Mouse (Mus musculus): Measurements from ENCODE around the gene Mta3. TPM values are rescaled to one million over a fixed set of nuclear protein-coding genes. Genes with fewer than 3 reads are reported as not detected.

The Mta3 gene
- polyA plus RNA-seq, 1 experiment from 2014 or later: 31.8 TPM

DNA sequence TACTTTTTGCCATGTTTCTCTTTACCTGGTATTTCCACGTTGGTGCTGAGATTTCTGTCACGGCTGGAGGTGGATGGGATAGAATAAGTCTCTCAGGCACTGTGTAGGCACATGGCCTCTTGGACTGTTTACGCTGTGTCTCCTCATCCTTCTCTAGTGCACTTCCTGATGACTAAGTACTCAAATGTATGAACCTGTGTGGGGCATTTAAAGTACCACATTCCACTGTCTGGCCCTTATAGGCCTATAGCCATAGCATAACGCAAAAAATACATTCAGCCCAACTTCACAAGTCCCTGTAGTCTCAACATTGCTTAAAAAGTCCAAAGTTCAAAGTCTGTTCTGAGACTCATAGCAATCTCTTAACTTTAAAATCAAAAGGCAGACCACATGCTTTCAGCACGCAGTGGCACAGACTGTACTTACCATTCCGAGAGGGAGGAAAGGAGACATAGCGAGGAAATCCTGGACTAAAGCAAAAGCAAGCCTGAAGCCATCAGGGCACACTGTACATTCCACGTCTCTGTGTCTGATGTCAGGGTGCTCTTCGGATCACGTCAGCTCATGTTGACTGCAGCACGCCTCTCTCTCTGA lies 38.4 kb downstream of the Mta3 start:
- Histone ChIP-seq H3K27ac (no peak overlapping the region), H3K4me3 (no peak overlapping the region), H3K27me3 (ENCODE audit: poor library complexity, severe bottlenecking) (no peaks in the 10 kb centered on the region), H3K4me1 (peaks cover 16% of the 10 kb centered on the region), H3K36me3 (replicated peaks) (peaks cover 30% of the 10 kb centered on the region), H3K9me3 (peaks cover 13% of the 10 kb centered on the region; the same call in 1 of the 2 replicates)
- WGBS: 97% methylated on average over 11 of the region's 11 CpGs
- DNase-seq (ENCODE audit: extremely low spot score, low spot score): no peak

GRCm38 (mm10) chr17:83747405-83748160 lies 41.6 kb downstream of the Mta3 start:
- Histone ChIP-seq H3K4me1 (peaks cover 7% of the 10 kb centered on the region), H3K4me3 (no peak overlapping the region), H3K27ac (no peak overlapping the region), H3K36me3 (replicated peaks) (peaks cover 23% of the 10 kb centered on the region), H3K27me3 (ENCODE audit: poor library complexity, severe bottlenecking) (no peaks in the 10 kb centered on the region), H3K9me3 (peaks cover 13% of the 10 kb centered on the region; the same call in 1 of the 2 replicates)
- WGBS: 91% methylated on average over 10 of the region's 10 CpGs
- no peak for DNase-seq (ENCODE audit: extremely low spot score, low spot score)

DNA sequence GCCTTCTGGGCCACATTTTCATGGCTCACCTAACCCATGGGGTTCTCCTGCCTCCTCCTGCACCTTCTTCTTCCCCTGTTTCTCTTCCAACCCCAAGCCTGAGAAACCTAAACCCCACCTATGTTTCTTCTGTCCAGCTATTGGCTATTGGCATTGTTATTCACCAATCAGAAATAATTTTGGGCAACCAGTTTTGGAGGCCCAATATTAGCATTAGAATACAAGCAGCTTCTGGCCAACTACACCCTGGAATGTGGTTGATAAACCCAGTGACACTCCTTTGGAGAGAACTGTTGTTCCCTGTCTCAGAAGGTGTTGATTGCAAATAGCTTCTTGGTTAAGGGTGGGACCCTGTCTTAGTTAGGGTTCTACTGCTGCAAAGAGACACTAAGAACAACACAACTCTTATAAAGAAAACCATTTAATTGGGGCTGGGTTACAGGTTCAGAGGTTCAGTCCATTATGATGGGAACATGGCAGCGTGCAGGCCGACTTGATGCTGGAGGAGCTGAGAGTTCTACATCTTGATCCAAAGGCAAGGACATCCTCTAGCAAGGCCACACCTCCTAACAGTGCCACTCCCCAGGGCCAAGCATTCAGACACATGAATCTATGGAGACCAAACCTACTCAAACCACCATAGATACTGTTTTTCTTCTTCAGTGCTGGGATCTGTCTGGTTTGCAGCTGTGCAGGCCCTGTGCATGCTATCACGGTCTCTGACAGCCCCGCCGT lies 44.4 kb downstream of the Mta3 start:
- Histone ChIP-seq H3K27ac (no peak overlapping the region), H3K4me1 (peaks cover 22% of the 10 kb centered on the region), H3K9me3 (peaks cover 2% of the 10 kb centered on the region; the same call in 1 of the 2 replicates), H3K27me3 (ENCODE audit: poor library complexity, severe bottlenecking) (no peaks in the 10 kb centered on the region), H3K36me3 (replicated peaks) (peaks cover 15% of the 10 kb centered on the region), H3K4me3 (no peak overlapping the region)
- no peak for DNase-seq (ENCODE audit: extremely low spot score, low spot score)
- 95% methylated on average over 5 of the region's 5 CpGs for WGBS

GRCm38 (mm10) chr17:83753112-83753899 lies 47.3 kb downstream of the Mta3 start:
- WGBS: 53% methylated on average over 11 of the region's 11 CpGs
- Histone ChIP-seq H3K4me1 (peaks cover 22% of the 10 kb centered on the region), H3K27ac (0 out of 2 replicates have a peak overlapping the region, but pooled peaks have one; percentile 1), H3K9me3 (no peaks in the 10 kb centered on the region; the same call in 1 of the 2 replicates), H3K4me3 (no peak overlapping the region), H3K27me3 (ENCODE audit: poor library complexity, severe bottlenecking) (no peaks in the 10 kb centered on the region), H3K36me3 (replicated peaks) (peaks cover 27% of the 10 kb centered on the region)
- no peak for DNase-seq (ENCODE audit: extremely low spot score, low spot score)

DNA sequence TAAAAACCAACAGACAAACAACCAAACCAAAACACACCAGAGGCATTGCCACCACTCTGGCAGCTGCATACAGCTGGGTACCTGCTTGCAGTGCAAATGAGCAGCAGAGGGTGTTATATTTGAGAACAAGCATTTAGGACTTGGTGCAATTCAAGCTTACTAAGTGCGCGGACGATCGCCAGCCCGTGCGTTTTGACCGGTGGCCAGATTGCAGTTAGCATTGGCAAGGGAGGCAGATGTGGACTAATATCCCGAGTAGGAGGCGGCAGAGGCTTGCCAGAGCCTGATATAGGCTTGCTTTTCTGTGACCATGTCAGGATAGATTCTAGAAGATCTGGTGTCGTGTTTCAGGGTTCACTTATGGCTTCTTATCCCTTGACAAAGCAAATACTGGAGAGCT lies 52.1 kb downstream of the Mta3 start:
- WGBS: 93% methylated on average over 10 of the region's 10 CpGs
- Histone ChIP-seq H3K9me3 (no peaks in the 10 kb centered on the region; the same call in 1 of the 2 replicates), H3K4me3 (no peak overlapping the region), H3K27ac (no peak overlapping the region), H3K36me3 (replicated peaks) (peaks cover 40% of the 10 kb centered on the region), H3K4me1 (peaks cover 10% of the 10 kb centered on the region), H3K27me3 (ENCODE audit: poor library complexity, severe bottlenecking) (no peaks in the 10 kb centered on the region)
- no peak for DNase-seq (ENCODE audit: extremely low spot score, low spot score)

DNA sequence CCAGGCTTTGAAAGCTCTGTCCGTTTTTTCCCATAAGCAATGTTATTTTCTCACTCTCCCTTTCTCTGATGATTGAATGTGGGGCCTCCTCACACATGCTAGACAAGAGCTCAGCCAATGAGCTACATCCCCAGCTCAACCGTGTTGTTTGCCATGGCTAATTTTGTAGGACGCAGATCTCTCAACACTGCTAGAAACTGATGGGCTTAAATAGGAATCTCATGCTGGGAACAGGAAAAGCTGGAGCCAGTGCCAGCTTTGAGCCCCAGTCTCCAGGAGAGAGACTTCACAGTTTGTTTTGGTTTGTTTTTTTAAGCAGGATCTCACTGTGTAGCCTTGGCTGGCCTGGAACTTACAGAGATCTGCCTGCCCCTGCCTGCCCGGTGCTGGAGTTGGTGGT lies 53.6 kb downstream of the Mta3 start:
- peaks cover 47% of the 10 kb centered on the region for H3K36me3 ChIP-seq (replicated peaks)
- H3K4me3 ChIP-seq: no peak overlapping the region
- 73% methylated on average over 4 of the region's 4 CpGs for WGBS
- no peaks in the 10 kb centered on the region for H3K4me1 ChIP-seq
- no peaks in the 10 kb centered on the region; the same call in 1 of the 2 replicates for H3K9me3 ChIP-seq
- no peaks in the 10 kb centered on the region for H3K27me3 ChIP-seq (ENCODE audit: poor library complexity, severe bottlenecking)
- H3K27ac ChIP-seq: no peak overlapping the region
- DNase-seq (ENCODE audit: extremely low spot score, low spot score): no peak

DNA sequence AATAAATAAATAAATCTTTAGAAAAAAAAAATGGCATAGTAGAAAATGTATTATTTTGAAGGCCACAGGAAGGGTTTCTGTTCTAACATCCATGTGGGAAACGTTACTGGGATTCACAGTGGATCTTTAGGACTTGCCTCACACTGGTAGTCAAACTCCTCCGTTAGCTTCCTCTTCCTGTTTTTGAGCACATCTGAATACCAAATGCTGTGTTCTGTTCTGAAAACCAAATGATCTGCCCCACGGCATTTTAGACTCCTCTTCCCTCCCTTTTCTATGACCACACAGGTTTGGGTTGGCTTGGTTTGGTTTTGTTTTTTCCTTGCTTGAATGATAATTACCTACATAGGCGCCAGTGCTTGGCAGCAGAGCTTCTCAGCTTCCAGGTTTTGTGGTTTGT lies 58.6 kb downstream of the Mta3 start:
- Histone ChIP-seq H3K9me3 (no peaks in the 10 kb centered on the region), H3K27ac (no peak overlapping the region), H3K4me1 (no peaks in the 10 kb centered on the region), H3K4me3 (no peak overlapping the region), H3K36me3 (replicated peaks) (peaks cover 42% of the 10 kb centered on the region), H3K27me3 (ENCODE audit: poor library complexity, severe bottlenecking) (no peaks in the 10 kb centered on the region)
- 88% methylated on average over 4 of the region's 4 CpGs for WGBS
- DNase-seq (ENCODE audit: extremely low spot score, low spot score): no peak

DNA sequence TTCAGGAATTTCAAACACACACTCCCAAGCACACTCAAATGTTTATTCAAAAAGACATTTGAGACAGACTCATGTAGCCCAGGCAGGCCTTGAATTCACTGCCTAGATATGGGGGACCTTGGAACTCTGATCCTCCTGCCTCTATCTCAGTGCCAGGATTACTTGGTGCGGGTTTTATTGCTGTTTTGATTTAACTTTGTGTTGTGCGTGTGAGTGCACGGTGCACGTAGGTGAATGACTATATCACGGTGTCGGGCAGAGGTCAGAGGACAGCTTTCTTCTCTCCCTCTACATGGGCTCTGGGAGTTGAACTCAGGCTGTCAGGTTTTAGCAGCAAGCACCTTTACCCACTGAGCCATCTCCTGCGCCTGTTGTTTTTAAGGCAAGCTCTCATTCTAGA lies 61.1 kb downstream of the Mta3 start:
- Histone ChIP-seq H3K27me3 (ENCODE audit: poor library complexity, severe bottlenecking) (no peaks in the 10 kb centered on the region), H3K4me3 (no peak overlapping the region), H3K27ac (no peak overlapping the region), H3K4me1 (no peaks in the 10 kb centered on the region), H3K36me3 (replicated peaks) (peaks cover 40% of the 10 kb centered on the region), H3K9me3 (no peaks in the 10 kb centered on the region)
- WGBS: 90% methylated on average over 7 of the region's 7 CpGs
- DNase-seq (ENCODE audit: extremely low spot score, low spot score): no peak

DNA sequence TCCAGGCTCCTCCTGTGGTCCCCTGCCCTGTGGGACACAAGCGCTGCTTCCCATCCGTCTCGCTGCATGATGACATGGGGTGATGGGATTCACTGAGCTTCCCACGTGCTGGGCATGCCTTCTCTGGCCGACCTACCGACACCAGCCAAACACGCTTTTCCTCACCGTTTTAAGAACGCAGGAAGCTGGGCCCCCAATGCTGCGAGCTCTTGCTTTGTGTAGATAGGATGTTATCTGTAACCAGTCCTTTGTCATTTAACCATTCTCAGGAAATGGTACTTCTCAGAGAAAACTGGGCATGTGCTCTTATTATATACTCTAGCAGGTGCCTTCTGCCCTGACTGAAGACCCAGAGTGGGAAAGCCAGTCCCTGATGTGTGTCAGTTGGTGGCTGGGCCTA lies 62.3 kb downstream of the Mta3 start:
- Histone ChIP-seq H3K9me3 (no peaks in the 10 kb centered on the region), H3K36me3 (replicated peaks) (peaks cover 28% of the 10 kb centered on the region), H3K4me1 (peaks cover 6% of the 10 kb centered on the region), H3K27me3 (ENCODE audit: poor library complexity, severe bottlenecking) (no peaks in the 10 kb centered on the region), H3K27ac (no peak overlapping the region), H3K4me3 (no peak overlapping the region)
- WGBS: 88% methylated on average over 10 of the region's 10 CpGs
- DNase-seq (ENCODE audit: extremely low spot score, low spot score): no peak

GRCm38 (mm10) chr17:83770371-83770770 lies 64.4 kb downstream of the Mta3 start:
- no peak overlapping the region for H3K4me3 ChIP-seq
- peaks cover 6% of the 10 kb centered on the region for H3K4me1 ChIP-seq
- no peak for DNase-seq (ENCODE audit: extremely low spot score, low spot score)
- peaks cover 19% of the 10 kb centered on the region for H3K36me3 ChIP-seq (replicated peaks)
- WGBS: 86% methylated on average over 6 of the region's 6 CpGs
- H3K9me3 ChIP-seq: no peaks in the 10 kb centered on the region
- H3K27me3 ChIP-seq (ENCODE audit: poor library complexity, severe bottlenecking): no peaks in the 10 kb centered on the region
- no peak overlapping the region for H3K27ac ChIP-seq

GRCm38 (mm10) chr17:83770931-83771330 lies 65.0 kb downstream of the Mta3 start:
- no peak overlapping the region for H3K27ac ChIP-seq
- WGBS: 95% methylated on average over 7 of the region's 7 CpGs
- H3K9me3 ChIP-seq: no peaks in the 10 kb centered on the region
- H3K4me1 ChIP-seq: peaks cover 6% of the 10 kb centered on the region
- peaks cover 23% of the 10 kb centered on the region for H3K36me3 ChIP-seq (replicated peaks)
- no peak for DNase-seq (ENCODE audit: extremely low spot score, low spot score)
- H3K4me3 ChIP-seq: no peak overlapping the region
- H3K27me3 ChIP-seq (ENCODE audit: poor library complexity, severe bottlenecking): no peaks in the 10 kb centered on the region

DNA sequence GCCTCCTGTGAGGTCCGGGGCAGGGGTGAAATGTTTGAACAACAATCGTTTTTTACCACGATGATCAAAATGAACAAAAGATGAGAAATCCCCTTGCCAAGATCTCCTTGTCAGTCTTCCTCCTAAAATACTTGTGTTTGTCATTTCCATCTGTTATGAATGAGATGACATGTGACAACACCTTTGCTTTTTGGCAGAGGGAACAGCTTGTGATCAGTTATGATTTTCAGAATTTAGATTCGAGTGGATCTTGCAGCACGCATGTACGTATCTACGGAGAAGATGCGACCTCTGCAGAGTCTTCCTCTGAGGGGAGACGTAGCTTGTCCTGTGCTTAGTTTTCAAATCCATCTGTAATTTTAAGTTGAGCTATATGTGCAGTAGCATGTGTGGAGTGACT lies 66.1 kb downstream of the Mta3 start:
- no peak for DNase-seq (ENCODE audit: extremely low spot score, low spot score)
- peaks cover 20% of the 10 kb centered on the region for H3K36me3 ChIP-seq (replicated peaks)
- no peak overlapping the region for H3K4me3 ChIP-seq
- peaks cover 6% of the 10 kb centered on the region for H3K4me1 ChIP-seq
- no peaks in the 10 kb centered on the region for H3K9me3 ChIP-seq
- WGBS: 97% methylated on average over 9 of the region's 9 CpGs
- H3K27ac ChIP-seq: no peak overlapping the region
- H3K27me3 ChIP-seq (ENCODE audit: poor library complexity, severe bottlenecking): no peaks in the 10 kb centered on the region
